Mouse (Mus musculus) neural tube, embryonic 11.5 days (tissue): ENCODE measurements at regions not wholly inside any gene's neighbourhood (a gene's known extent, or its start where the extent isn't known, plus 50 kb on each side); places are given as distances from the start of the nearest gene placed in this dataset.

Source experiments
- ATAC-seq: fragments of 200-750 bp; cut with Nextera tagmentation; 2 replicates; pipeline ENCODE4 v1.8.0; 2017; ENCODE audit warnings: moderate number of reproducible peaks, mild to moderate bottlenecking, moderate TSS enrichment, moderate library complexity; ENCODE audit not compliant: insufficient read depth, low FRiP score, low TSS enrichment
- DNase-seq: peaks from one replicate; pipeline ENCODE4 v3.0.0-alpha.2; 2015; ENCODE audit warnings: low spot score
- H3K27ac ChIP-seq: fragments of 300-500 bp; sonication (generic); 2 replicates; pipeline ENCODE4 v1.5.1; 2014; ENCODE audit warnings: low read depth, mild to moderate bottlenecking, low read length
- H3K27me3 ChIP-seq: fragments of 300-500 bp; sonication (generic); 2 replicates; pipeline ENCODE4 v1.6.1; 2014; ENCODE audit warnings: mild to moderate bottlenecking, low read length, mixed read lengths; ENCODE audit not compliant: control insufficient read depth, insufficient read depth
- H3K36me3 ChIP-seq: fragments of 300-500 bp; sonication (generic); 2 replicates; pipeline ENCODE4 v1.6.1; 2014; ENCODE audit warnings: mild to moderate bottlenecking, low read length, moderate library complexity, mixed read lengths; ENCODE audit not compliant: control insufficient read depth, insufficient read depth
- H3K4me1 ChIP-seq: fragments of 300-500 bp; sonication (generic); 2 replicates; pipeline ENCODE4 v1.6.1; 2014; ENCODE audit warnings: low read length, mixed read lengths; ENCODE audit not compliant: control insufficient read depth, insufficient read depth
- H3K4me2 ChIP-seq: fragments of 300-500 bp; sonication (generic); 2 replicates; pipeline ENCODE4 v1.6.1; 2014; ENCODE audit warnings: low read depth, mild to moderate bottlenecking, moderate library complexity
- H3K4me3 ChIP-seq: fragments of 300-500 bp; sonication (generic); 2 replicates; pipeline ENCODE4 v1.5.1; 2014; ENCODE audit warnings: low read depth, low read length
- H3K9ac ChIP-seq: fragments of 300-500 bp; sonication (generic); 2 replicates; pipeline ENCODE4 v1.6.1; 2014; ENCODE audit warnings: mild to moderate bottlenecking, low read length
- H3K9me3 ChIP-seq: fragments of 300-500 bp; sonication (generic); 2 replicates; pipeline ENCODE4 v1.6.1; 2016; ENCODE audit warnings: low read length; ENCODE audit not compliant: control insufficient read depth
- WGBS: fragments of 180-500 bp; shearing (Covaris S2); extraction: QIAGEN DNeasy Blood & Tissue Kit; methylation state at CpG from one replicate; pipeline ENCODE4 v1.1.7; 2014; 5-methylcytosine and 5-hydroxymethylcytosine counted together

DNA sequence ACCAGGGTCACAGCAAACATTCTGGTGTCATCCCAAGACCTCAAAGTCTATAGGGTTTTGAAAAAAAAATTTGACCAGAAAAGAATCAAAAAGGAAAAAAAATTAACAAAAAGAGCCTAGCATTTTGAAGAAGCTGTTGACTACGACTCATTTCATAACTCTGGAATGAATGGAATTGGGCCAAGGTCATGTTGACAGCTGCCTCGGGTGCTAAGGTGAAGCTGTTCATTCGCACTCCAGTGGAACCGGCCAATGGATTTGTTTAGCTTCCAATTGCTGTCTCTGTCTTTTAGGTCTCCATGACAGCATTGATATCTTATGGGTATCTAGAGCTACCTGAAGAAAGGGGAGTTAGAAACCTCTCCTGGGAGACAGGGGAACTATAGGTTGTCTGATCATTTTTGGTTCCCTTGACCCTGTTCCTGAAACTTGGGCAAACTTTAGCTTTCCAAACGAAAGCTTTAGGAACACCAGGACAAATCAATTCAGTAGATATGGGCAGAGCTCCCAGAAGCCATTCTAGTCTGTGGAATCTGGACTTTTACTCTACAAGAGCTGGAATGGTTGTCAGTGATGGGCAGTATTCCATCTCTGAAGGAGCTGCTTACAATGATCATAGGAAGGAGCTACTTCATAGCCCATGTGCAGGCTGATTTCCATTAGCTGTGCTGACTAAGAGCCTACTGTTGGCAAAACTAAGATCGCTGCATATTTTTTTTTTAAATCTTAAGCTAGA, 432.7 kb upstream of the Nr2f2 start:
- H3K36me3 ChIP-seq: no peaks in the 10 kb centered on the region
- H3K4me2 ChIP-seq: no peak overlapping the region
- no peak for ATAC-seq
- no peak for DNase-seq
- H3K27ac ChIP-seq: no peak overlapping the region
- no peak overlapping the region for H3K9ac ChIP-seq
- no peaks in the 10 kb centered on the region for H3K27me3 ChIP-seq
- no peak overlapping the region for H3K4me3 ChIP-seq
- peaks cover 7% of the 10 kb centered on the region; the same call in 1 of the 2 replicates for H3K4me1 ChIP-seq
- 90% methylated on average over 6 of the region's 6 CpGs for WGBS
- H3K9me3 ChIP-seq: no peaks in the 10 kb centered on the region

DNA sequence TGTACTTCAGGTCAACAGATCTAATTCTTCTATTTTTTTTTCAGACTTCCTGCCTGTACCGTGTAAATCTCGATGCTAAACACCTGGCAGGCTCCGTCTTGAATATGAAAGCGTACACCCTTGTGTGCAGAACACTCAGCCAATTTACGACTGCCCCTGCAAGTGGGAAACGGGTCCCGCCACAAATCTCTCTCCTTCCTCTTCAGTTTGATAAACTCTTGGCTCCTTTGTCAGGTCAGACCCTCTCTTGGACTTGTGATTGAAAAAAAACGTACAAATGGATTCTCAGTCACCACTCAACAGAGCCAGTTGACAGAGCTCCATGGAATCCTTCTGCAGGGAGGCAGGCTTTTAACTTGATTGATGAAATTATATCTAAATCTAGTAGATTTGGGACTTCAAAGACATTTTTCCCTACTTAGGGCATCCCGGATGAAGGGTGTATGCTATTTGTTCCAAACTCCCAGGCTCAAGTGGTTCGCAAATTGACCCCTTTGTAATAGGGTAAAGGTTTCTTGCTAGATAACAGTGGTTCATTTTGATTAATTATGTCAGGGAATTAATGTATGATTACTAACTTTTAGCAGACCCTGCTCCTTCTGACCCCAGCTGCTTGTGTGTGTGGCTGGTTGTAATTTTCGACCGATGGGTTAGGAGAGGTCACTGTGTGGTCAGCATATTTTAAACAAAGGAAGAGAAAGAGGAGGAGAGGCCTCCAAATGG, 429.7 kb upstream of the Nr2f2 start:
- no peak for ATAC-seq
- H3K27me3 ChIP-seq: no peaks in the 10 kb centered on the region
- no peak overlapping the region for H3K4me3 ChIP-seq
- no peak overlapping the region for H3K4me2 ChIP-seq
- H3K9ac ChIP-seq: no peak overlapping the region
- WGBS: 15% methylated on average over 12 of the region's 12 CpGs
- peaks cover 7% of the 10 kb centered on the region; the same call in 1 of the 2 replicates for H3K4me1 ChIP-seq
- H3K36me3 ChIP-seq: no peaks in the 10 kb centered on the region
- no peak for DNase-seq
- H3K9me3 ChIP-seq: no peaks in the 10 kb centered on the region
- H3K27ac ChIP-seq: no peak overlapping the region

DNA sequence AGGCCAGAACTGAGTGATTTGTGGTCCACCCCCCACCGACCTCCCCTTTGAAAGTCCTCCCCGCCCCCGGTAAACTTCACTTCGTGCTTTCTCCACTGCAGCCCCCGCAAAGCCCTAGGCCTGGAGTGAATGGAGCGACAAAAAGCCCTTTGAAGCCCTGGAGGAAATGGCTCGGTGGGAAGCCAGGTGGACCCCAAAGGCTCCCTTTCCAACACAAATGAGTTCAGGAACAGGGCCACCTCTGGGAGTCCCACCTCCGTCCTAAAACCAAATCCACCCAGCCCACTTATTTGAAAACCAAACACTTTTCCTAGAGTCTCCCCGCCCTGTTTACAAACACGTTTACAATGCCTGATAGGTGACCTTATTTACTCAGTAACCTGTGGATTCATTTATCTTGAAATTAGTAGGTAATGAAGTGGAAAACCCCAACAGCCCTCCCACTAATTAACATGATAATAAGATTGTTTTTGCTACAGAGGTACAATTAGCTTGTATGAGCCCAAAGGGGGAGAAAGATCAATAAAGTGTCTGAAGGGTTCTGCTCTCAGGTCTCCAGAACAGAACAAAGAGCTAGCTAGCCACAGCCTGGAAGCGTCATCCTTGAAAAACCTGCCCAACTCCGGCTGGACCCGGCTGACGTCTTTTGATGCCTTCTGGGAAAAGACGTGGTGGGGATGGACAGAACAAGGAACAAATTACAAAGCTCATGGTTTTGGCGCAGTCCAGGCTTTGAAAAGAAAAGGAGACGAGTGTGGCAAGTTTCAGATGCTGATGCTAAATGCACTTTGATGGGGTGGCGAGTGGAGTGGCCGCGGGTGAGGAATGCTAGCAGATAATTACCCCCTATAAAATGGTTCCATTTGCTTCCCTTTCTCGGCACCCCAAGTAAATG, 422.6 kb upstream of the Nr2f2 start:
- peak; percentile 60; the same call in 1 of the 2 replicates for ATAC-seq
- no peak overlapping the region for H3K27ac ChIP-seq
- 3% methylated on average over 21 of the region's 21 CpGs for WGBS
- H3K9me3 ChIP-seq: no peaks in the 10 kb centered on the region
- H3K9ac ChIP-seq: no peak overlapping the region
- no peaks in the 10 kb centered on the region for H3K27me3 ChIP-seq
- peak; percentile 53 for DNase-seq
- H3K36me3 ChIP-seq: no peaks in the 10 kb centered on the region
- H3K4me3 ChIP-seq: no peak overlapping the region
- peak overlapping the region; percentile 15; the same call in 1 of the 2 replicates for H3K4me2 ChIP-seq
- peaks cover 3% of the 10 kb centered on the region; the same call in 1 of the 2 replicates for H3K4me1 ChIP-seq

DNA sequence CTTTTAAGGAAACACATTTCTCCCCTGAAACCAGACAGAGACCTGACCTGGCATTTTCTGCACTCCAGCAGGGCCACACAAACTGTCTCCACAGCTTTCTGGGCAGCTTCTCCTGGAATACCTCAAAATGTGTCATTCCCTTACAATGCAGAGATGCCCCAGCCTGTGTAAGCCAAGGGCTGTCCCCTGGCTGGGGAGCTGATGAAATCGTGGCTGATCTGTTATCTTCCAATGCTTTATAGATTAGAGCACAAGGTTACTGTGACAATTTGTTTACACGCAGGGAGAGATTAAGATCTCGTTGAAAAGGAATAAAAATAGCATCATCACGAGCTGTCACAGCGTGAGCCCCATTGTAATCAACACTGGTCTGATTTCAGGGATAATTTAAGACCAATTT, 421.4 kb upstream of the Nr2f2 start:
- DNase-seq (no peak), ATAC-seq (no peak)
- no peaks in the 10 kb centered on the region for H3K9me3 ChIP-seq
- WGBS: 9% methylated on average over 5 of the region's 5 CpGs
- H3K27me3 ChIP-seq: no peaks in the 10 kb centered on the region
- no peak overlapping the region for H3K9ac ChIP-seq
- H3K27ac ChIP-seq: no peak overlapping the region
- no peak overlapping the region for H3K4me3 ChIP-seq
- peaks cover 3% of the 10 kb centered on the region; the same call in 1 of the 2 replicates for H3K4me1 ChIP-seq
- no peak overlapping the region for H3K4me2 ChIP-seq
- no peaks in the 10 kb centered on the region for H3K36me3 ChIP-seq

DNA sequence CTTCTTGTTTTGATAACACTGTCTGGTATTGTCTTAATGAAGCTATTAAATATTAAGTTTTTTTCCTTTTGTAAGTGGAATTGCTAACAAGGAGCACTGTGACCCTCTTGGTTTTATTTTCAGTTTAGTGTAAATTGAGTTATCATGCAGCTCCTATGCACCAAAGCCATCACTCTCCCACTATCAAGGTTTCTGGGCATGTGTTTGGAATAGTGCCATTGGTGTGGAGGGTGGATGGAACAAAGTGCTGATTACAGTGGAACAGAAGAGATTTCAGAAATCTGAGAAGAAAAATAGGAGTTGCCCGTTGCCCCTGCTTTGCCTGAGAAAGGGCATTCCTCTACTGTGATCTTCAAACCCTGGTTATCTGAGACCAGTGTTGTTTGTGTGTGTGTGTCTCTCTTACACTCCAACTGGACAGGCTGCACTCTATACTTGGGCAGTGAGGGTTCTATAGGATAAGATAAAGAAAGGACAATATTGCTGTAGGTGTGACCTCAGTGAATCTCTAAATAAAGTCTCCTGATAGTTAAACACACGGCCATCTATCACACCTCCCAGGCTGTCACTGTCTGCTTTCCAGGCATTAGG, 414.3 kb upstream of the Nr2f2 start:
- H3K27me3 ChIP-seq: no peaks in the 10 kb centered on the region
- 0 out of 2 replicates have a peak, but pooled peaks cover 3% of the 10 kb centered on the region for H3K4me1 ChIP-seq
- WGBS: 79% methylated on average over 2 of the region's 2 CpGs
- no peaks in the 10 kb centered on the region for H3K36me3 ChIP-seq
- no peaks in the 10 kb centered on the region for H3K9me3 ChIP-seq
- H3K4me3 ChIP-seq: no peak overlapping the region
- no peak overlapping the region for H3K27ac ChIP-seq
- ATAC-seq: no peak
- H3K4me2 ChIP-seq: no peak overlapping the region
- no peak overlapping the region for H3K9ac ChIP-seq
- DNase-seq: no peak

DNA sequence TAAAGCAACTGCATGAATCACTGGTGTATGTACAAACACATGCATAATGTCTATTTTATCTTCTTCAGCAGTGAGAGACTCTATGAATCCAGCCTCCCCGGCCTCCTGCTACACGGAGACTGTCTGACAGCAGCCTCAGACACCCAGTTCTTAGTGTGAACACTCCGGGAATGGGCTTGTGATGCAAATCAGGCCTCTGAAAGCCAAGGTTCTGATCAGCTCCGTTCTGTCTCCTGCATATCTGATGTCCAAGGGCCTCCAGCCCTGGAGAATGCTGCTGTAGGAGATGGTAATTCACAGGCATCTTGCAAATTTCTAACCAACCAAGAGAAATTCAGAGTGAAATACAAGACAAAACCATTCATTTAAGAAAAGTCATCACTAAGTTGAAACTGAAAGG, 411.2 kb upstream of the Nr2f2 start:
- H3K27ac ChIP-seq: no peak overlapping the region
- no peaks in the 10 kb centered on the region for H3K36me3 ChIP-seq
- H3K9ac ChIP-seq: no peak overlapping the region
- WGBS: 34% methylated on average over 4 of the region's 4 CpGs
- H3K4me3 ChIP-seq: no peak overlapping the region
- H3K9me3 ChIP-seq: no peaks in the 10 kb centered on the region
- ATAC-seq: no peak
- DNase-seq: peak; percentile 15
- no peaks in the 10 kb centered on the region for H3K27me3 ChIP-seq
- H3K4me2 ChIP-seq: no peak overlapping the region
- 0 out of 2 replicates have a peak, but pooled peaks cover 3% of the 10 kb centered on the region for H3K4me1 ChIP-seq

DNA sequence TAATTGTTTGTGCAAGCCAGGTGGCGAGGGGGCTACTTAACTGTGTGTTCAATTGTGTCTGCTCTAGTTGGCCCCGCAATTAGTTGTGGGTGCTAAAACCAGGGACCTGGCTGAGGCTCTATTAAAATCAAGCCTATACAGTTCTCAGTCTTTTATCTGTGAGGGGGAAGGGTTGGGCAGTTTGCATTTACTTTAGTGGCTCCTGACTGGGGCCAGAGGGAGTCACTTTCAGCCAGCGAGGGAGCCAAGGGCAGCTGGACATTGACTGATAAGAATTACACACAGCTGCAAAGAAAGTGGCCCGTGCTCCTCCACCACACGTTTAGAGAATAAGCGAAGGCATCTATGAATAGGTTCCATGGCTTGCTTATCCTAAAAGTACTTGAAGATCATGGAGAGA, 403.1 kb upstream of the Nr2f2 start:
- Histone ChIP-seq H3K4me3 (no peak overlapping the region), H3K9me3 (no peaks in the 10 kb centered on the region), H3K9ac (no peak overlapping the region), H3K27ac (no peak overlapping the region), H3K36me3 (no peaks in the 10 kb centered on the region), H3K4me1 (no peaks in the 10 kb centered on the region), H3K27me3 (no peaks in the 10 kb centered on the region), H3K4me2 (no peak overlapping the region)
- ATAC-seq (no peak), DNase-seq (no peak)
- 52% methylated on average over 6 of the region's 6 CpGs for whole genome bisulfite sequencing

DNA sequence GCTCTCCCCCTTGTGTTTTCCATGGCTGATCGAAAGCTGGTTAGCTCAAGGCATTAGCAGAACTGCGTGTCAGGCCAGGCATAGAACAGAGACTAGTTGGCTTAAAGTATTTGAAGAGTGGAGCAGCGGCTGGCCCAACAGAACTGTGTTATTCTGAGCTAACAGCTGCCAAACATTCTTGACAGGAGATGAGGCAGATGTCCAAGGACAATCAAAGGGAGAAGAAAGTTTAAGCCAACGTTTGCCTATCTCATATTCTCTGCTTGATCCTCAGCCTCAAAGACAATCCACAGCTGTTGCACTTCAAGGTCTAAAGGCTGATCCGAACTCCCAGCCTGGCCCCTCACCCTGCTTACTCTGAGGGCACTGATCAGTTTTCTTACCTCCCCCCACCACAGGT, 401.2 kb upstream of the Nr2f2 start:
- Histone ChIP-seq H3K9me3 (no peaks in the 10 kb centered on the region), H3K27ac (no peak overlapping the region), H3K4me1 (no peaks in the 10 kb centered on the region), H3K9ac (no peak overlapping the region), H3K4me2 (no peak overlapping the region), H3K27me3 (no peaks in the 10 kb centered on the region), H3K4me3 (no peak overlapping the region), H3K36me3 (no peaks in the 10 kb centered on the region)
- DNase-seq (no peak), ATAC-seq (no peak)
- 75% methylated on average over 5 of the region's 5 CpGs for WGBS
